Mouse (Mus musculus): ENCODE measurements around the gene Cnppd1. TPM values are rescaled to one million over a fixed set of nuclear protein-coding genes. Genes with fewer than 3 reads are reported as not detected.

The Cnppd1 gene
- 48.8 and 54.7 TPM in 2 replicates for polyA plus RNA-seq (2015; fragmentation: Nextera tagmentation; extraction: Ambion mirVana)

DNA sequence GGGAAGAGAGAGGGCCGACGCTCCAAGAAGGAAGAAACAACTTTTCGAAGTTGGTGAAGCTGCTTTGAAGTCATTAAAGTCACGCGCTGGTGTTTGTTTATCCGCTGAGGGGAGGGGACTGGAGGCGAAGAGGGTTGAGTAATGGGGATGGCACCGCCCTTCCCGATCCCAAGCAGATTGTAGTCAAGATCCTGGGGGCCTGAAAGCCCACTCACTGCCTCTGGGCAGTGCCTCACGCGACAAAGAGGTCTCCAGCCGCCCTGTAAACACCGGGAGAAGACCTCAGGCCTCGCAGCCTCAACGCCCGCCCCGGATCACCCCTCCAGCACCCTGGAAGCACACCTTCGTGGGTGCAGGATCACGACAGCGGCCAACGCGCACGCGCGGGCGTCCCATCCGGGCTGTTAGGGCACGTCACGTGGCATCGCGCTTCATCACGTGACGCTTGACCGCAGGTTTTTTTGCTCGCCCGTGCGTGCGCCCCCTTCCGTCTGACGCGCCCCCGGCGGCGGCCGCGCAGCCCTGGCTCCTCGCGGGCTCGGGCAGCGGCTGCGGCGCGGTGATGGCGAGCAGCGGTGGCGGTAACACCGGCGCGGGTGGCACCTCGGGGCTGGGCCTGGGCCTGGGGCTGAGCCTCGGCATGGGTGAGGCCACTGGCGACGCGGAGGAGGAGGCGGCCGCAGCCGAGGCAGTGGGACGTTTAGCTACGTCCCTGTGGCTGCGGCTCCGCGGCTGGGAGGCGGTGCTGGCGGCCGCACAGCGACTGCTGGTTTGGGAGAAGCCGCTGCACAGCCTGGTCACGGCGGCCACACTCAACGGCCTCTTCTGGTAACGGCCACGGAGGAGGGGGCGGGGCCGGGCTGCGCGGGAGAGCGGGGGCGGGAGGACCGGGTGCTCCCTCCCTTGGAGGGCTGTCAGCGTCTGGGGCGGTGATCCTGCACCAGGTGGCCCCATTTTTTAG is at the start of gene Cnppd1, which contains the start of gene Retreg2:
Gene Cnppd1, minus strand, starts transcription at position 411 of the 961 bp plus-strand sequence.
Gene Retreg2, plus strand, starts transcription at position 478 of the 961 bp plus-strand sequence.
- Histone ChIP-seq H3K9ac (peak within 1 kb of the TSS; percentile 99), H3K27me3 (no peaks in the 10 kb centered on the region), H3K4me2 (peak within 1 kb of the TSS; percentile 83), H3K4me3 (replicated peaks) (peak within 1 kb of the TSS; percentile 96), H3K27ac (replicated peaks) (peak within 1 kb of the TSS; percentile 99), H3K9me3 (replicated peaks) (no peaks in the 10 kb centered on the region), H3K36me3 (replicated peaks) (peaks cover 65% of the 10 kb centered on the region), H3K4me1 (replicated peaks) (peaks cover 82% of the 10 kb centered on the region)
- WGBS (ENCODE audit: insufficient replicate concordance): under 1% methylated on average over 91 of the region's 91 CpGs
- peak; percentile 76 for ATAC-seq (ENCODE audit: insufficient read depth)

GRCm38 (mm10) chr1:75191622-75192402 is 49.3 kb upstream of the Cnppd1 start, which contains the start of the genes Ankzf1 and Atg9a:
TSS of gene Ankzf1 (plus strand) at chr1:75192151.
TSS of gene Atg9a (minus strand) at chr1:75192196.
- Histone ChIP-seq H3K27ac (replicated peaks) (peak within 1 kb of the TSS; percentile 95), H3K9ac (peak within 1 kb of the TSS; percentile 97), H3K4me2 (peak within 1 kb of the TSS; percentile 88), H3K9me3 (replicated peaks) (no peaks in the 10 kb centered on the region), H3K4me3 (replicated peaks) (peak within 1 kb of the TSS; percentile 89), H3K27me3 (no peaks in the 10 kb centered on the region), H3K4me1 (replicated peaks) (peaks cover 52% of the 10 kb centered on the region), H3K36me3 (replicated peaks) (peaks cover 47% of the 10 kb centered on the region)
- under 1% methylated on average over 55 of the region's 56 CpGs for WGBS (ENCODE audit: insufficient replicate concordance)
- peak; percentile 98 for ATAC-seq (ENCODE audit: insufficient read depth)

DNA sequence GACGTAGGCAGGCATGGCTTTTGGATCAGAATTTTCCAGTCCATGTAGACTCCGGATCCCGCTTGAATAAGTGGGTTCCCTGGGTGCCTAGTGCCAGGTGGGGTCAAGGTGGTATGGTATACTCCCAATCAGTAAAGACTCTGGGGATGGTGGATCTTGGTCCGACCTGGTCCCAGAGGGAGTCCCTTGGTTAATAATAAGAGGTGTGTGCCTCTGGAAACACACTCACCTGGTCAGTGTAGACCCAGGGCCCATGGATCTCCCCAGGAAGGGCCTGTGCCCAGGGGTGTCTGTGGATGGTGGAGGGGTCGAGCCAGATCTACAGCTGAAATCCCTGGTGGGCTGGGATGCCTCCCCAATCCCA is 48.7 kb upstream of the Cnppd1 start:
- 38% methylated on average over 5 of the region's 5 CpGs for WGBS (ENCODE audit: insufficient replicate concordance)
- H3K4me3 ChIP-seq (replicated peaks): peak overlapping the region; percentile 89

GRCm38 (mm10) chr1:75190577-75190976 is 48.1 kb upstream of the Cnppd1 start:
- peaks cover 52% of the 10 kb centered on the region for H3K4me1 ChIP-seq (replicated peaks)
- peak overlapping the region; percentile 97 for H3K9ac ChIP-seq
- peaks cover 47% of the 10 kb centered on the region for H3K36me3 ChIP-seq (replicated peaks)
- H3K27me3 ChIP-seq: no peaks in the 10 kb centered on the region
- H3K27ac ChIP-seq (replicated peaks): peak overlapping the region; percentile 95
- H3K9me3 ChIP-seq (replicated peaks): no peaks in the 10 kb centered on the region
- H3K4me3 ChIP-seq (replicated peaks): peak overlapping the region; percentile 89
- WGBS (ENCODE audit: insufficient replicate concordance): 26% methylated on average over 2 of the region's 2 CpGs
- no peak for ATAC-seq (ENCODE audit: insufficient read depth)
- H3K4me2 ChIP-seq: peak overlapping the region; percentile 88

More for the DNA sequence above, 48.7 kb upstream of the Cnppd1 start:
- peak overlapping the region; percentile 88 for H3K4me2 ChIP-seq
- no peak; the same call in 1 of the 2 replicates for ATAC-seq (ENCODE audit: insufficient read depth)
- H3K4me1 ChIP-seq (replicated peaks): peaks cover 52% of the 10 kb centered on the region
- H3K9me3 ChIP-seq (replicated peaks): no peaks in the 10 kb centered on the region
- H3K36me3 ChIP-seq (replicated peaks): peaks cover 47% of the 10 kb centered on the region
- H3K27me3 ChIP-seq: no peaks in the 10 kb centered on the region
- peak overlapping the region; percentile 97 for H3K9ac ChIP-seq
- H3K27ac ChIP-seq (replicated peaks): peak overlapping the region; percentile 95

- Histone ChIP-seq H3K4me3 (replicated peaks) (no peak overlapping the region), H3K9me3 (replicated peaks) (no peaks in the 10 kb centered on the region), H3K36me3 (replicated peaks) (peaks cover 64% of the 10 kb centered on the region), H3K27ac (replicated peaks) (peak overlapping the region; percentile 34), H3K4me1 (replicated peaks) (peaks cover 44% of the 10 kb centered on the region), H3K9ac (no peak overlapping the region), H3K4me2 (no peak overlapping the region), H3K27me3 (no peaks in the 10 kb centered on the region)
- WGBS (ENCODE audit: insufficient replicate concordance): 24% methylated on average over 2 of the region's 2 CpGs
- ATAC-seq (ENCODE audit: insufficient read depth): no peak
Observed at GRCm38 (mm10) chr1:75187914-75188483, 45.5 kb upstream of the Cnppd1 start.

DNA sequence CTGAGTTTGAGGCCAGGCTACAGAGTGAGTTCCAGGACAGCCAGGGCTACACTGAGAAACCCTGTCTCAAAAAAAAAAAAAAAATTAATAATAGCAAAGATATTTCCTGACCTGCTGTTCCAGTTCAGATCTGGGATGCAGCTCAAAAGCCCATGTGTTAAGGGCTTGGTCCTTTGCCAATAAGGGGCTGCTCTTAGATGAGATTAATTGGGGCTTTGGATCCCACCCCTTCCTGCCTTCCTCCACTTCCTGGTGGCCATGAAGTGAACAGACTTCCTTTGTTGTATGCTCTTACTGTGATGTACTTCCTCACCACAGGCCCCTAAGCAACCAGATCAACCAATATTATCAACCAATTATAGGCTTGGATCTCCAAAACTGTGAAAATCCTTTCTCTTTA is 44.6 kb upstream of the Cnppd1 start:
- Histone ChIP-seq H3K36me3 (replicated peaks) (peaks cover 73% of the 10 kb centered on the region), H3K27ac (replicated peaks) (no peak overlapping the region)
- ATAC-seq (ENCODE audit: insufficient read depth): no peak

DNA sequence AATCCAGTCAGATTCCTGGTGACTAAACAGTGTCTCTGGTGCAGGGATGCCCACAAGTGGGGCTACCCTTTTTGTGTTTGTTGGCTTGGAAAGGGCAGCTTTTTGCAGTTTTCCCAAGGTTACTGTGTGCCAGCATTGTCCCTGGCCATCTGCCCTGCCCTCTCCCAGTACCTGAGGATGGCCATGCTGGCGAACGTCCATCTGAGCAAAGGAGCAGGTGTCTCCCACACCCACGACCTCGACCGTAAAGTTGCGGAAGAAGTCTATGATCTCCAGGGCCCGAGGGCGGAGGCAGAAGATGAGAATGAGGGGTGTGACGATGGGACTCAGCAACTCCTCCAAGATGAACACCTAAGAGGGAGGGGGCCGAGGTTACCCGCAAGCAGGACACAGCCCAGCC is 43.0 kb upstream of the Cnppd1 start:
- Histone ChIP-seq H3K4me2 (no peak overlapping the region), H3K4me1 (replicated peaks) (peaks cover 46% of the 10 kb centered on the region), H3K9me3 (replicated peaks) (no peaks in the 10 kb centered on the region), H3K27me3 (no peaks in the 10 kb centered on the region), H3K9ac (no peak overlapping the region), H3K36me3 (replicated peaks) (peaks cover 87% of the 10 kb centered on the region), H3K4me3 (replicated peaks) (no peak overlapping the region), H3K27ac (replicated peaks) (no peak overlapping the region)
- WGBS (ENCODE audit: insufficient replicate concordance): 91% methylated on average over 11 of the region's 11 CpGs
- ATAC-seq (ENCODE audit: insufficient read depth): no peak

More for the DNA sequence above, 44.6 kb upstream of the Cnppd1 start:
- Histone ChIP-seq H3K27me3 (no peaks in the 10 kb centered on the region), H3K9ac (no peak overlapping the region), H3K9me3 (replicated peaks) (no peaks in the 10 kb centered on the region), H3K4me3 (replicated peaks) (no peak overlapping the region), H3K4me1 (replicated peaks) (peaks cover 40% of the 10 kb centered on the region), H3K4me2 (no peak overlapping the region)

DNA sequence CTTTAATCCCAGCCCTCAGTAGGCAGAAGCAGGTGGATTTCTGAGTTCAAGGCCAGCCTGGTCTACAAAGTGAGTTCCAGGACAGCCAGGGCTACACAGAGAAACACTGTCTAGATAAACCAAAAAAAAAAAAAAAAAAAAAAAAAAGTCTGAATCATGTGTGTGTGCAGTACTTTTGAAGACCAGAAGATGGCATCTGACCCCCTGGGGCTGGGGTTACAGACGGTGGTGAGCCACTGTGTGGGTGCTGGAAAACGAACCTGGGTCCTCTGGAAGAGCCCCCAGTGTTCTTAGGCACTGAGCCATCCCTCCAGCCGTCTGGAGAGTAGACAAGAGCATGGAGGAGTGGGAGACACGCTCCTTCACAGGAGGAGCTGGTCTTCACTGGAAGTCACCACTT is 39.6 kb upstream of the Cnppd1 start:
- peaks cover 41% of the 10 kb centered on the region for H3K4me1 ChIP-seq (replicated peaks)
- peaks cover 76% of the 10 kb centered on the region for H3K36me3 ChIP-seq (replicated peaks)
- no peak overlapping the region for H3K9ac ChIP-seq
- no peak overlapping the region for H3K27ac ChIP-seq (replicated peaks)
- no peaks in the 10 kb centered on the region for H3K9me3 ChIP-seq (replicated peaks)
- H3K4me3 ChIP-seq (replicated peaks): no peak overlapping the region
- WGBS (ENCODE audit: insufficient replicate concordance): 68% methylated on average over 4 of the region's 4 CpGs
- no peaks in the 10 kb centered on the region for H3K27me3 ChIP-seq
- H3K4me2 ChIP-seq: no peak overlapping the region
- no peak for ATAC-seq (ENCODE audit: insufficient read depth)

GRCm38 (mm10) chr1:75181377-75181870 is 38.9 kb upstream of the Cnppd1 start:
- no peak for ATAC-seq (ENCODE audit: insufficient read depth)
- Histone ChIP-seq H3K36me3 (replicated peaks) (peaks cover 76% of the 10 kb centered on the region), H3K4me2 (peak overlapping the region; percentile 89), H3K27me3 (no peaks in the 10 kb centered on the region), H3K27ac (replicated peaks) (peak overlapping the region; percentile 99), H3K9me3 (replicated peaks) (no peaks in the 10 kb centered on the region), H3K4me1 (replicated peaks) (peaks cover 46% of the 10 kb centered on the region), H3K9ac (peak overlapping the region; percentile 94; the same call in 1 of the 2 replicates), H3K4me3 (replicated peaks) (no peak overlapping the region)
- 83% methylated on average over 4 of the region's 4 CpGs for WGBS (ENCODE audit: insufficient replicate concordance)

DNA sequence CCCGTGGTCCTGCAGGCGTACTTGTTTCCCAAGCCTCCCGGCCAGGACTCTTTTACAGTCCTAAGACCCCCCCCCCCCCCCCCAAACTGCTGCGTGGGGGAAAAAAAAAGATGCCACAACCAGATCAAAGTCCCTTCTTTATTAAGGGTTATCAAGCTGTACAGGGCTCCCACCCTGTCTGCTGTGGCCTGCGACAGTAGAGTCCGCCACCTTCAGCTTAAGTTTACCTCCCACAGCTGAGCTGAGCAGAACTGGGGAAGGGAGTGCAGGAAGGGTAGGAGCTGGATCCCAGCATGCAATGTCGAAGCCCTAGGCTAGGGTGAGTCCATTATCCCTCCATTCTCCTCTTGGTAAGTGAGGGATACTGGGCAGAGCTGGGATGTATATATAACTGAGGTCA is 38.2 kb upstream of the Cnppd1 start:
- ATAC-seq (ENCODE audit: insufficient read depth): no peak
- H3K36me3 ChIP-seq (replicated peaks): peaks cover 76% of the 10 kb centered on the region

More for the DNA sequence above, 38.2 kb upstream of the Cnppd1 start:
- Histone ChIP-seq H3K4me2 (peak overlapping the region; percentile 89), H3K4me3 (replicated peaks) (peak overlapping the region; percentile 68), H3K9ac (peak overlapping the region; percentile 94), H3K4me1 (replicated peaks) (peaks cover 46% of the 10 kb centered on the region), H3K27ac (replicated peaks) (peak overlapping the region; percentile 99), H3K27me3 (no peaks in the 10 kb centered on the region), H3K9me3 (replicated peaks) (no peaks in the 10 kb centered on the region)
- 31% methylated on average over 7 of the region's 7 CpGs for WGBS (ENCODE audit: insufficient replicate concordance)
